Mouse (Mus musculus): ENCODE results near the gene Palmd. TPM values are rescaled to one million over a fixed set of nuclear protein-coding genes. Genes with fewer than 3 reads are reported as not detected.

Palmd gene
- polyA plus RNA-seq (2014; fragmentation: Illumina TruSeq; extraction: RNeasy Lipid Tissue Mini Kit (QIAGEN cat#74804)): 12.7 TPM

DNA sequence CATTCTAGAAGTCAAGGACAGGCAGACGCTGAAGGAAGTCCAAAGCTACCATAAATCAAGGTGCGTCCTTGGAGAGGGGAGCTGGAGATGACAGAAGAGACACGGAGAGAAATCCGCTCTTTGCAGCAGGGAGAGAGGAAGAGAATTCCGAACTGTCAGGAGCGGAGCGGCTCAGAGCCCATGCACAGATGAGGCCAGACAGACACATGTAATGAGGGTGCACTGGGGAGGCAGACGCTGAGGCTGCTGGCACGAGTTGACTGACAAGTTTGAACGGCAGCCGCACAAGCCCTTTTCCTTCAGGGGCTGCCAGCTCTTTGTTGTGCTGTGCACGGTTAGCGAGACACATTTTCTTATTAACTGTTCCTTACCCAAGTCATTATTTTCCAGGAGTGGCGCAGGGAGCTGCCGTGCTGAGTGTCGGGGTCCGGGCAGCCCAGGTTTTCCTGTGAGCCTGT is at the start of gene Palmd:
Palmd (minus strand) TSS at position 448 of the 458 bp plus-strand sequence.

DNA sequence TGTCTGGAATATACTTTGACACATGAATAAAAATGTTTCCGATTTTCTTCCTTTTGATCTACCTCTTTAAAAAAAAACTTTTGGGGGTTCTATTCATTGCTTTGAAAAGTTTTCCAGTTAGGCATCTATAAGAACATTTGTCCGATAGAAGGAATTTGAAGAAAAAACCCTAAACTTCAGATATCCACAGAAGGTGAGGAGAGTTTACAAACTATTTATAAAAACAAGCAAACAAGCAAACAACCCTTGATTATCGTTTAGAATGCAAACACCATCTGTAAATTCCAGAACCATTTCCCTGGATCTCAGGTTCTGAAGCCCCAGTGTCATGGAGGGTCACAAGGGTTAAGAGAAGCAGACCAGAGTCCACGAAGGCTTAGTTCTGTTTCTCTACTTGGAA is 820 bp downstream of the Palmd start, which contains the start of gene 4930455H04Rik:
4930455H04Rik (plus strand) TSS at position 301 of the 400 bp plus-strand sequence.

Other genes starting within 250 kb of the Palmd start
- gene Agl, start 160.8 kb downstream of the Palmd start, polyA plus RNA-seq (2014; fragmentation: Illumina TruSeq; extraction: RNeasy Lipid Tissue Mini Kit (QIAGEN cat#74804)): 35.4 TPM
- gene Frrs1, start 109.5 kb downstream of the Palmd start, polyA plus RNA-seq (2014; fragmentation: Illumina TruSeq; extraction: RNeasy Lipid Tissue Mini Kit (QIAGEN cat#74804)): 10.1 TPM
- not detected for gene 4930455H04Rik, start 720 bp downstream of the Palmd start, polyA plus RNA-seq (2014; fragmentation: Illumina TruSeq; extraction: RNeasy Lipid Tissue Mini Kit (QIAGEN cat#74804))

Data from ovary, adult 10 weeks (tissue).